Mouse (Mus musculus): Measurements from ENCODE around the gene Zbtb48. TPM values are rescaled to one million over a fixed set of nuclear protein-coding genes. Genes with fewer than 3 reads are reported as not detected.

Gene Zbtb48
- polyA plus RNA-seq, 1 experiment: 7.2 TPM

- no peaks in the 10 kb centered on the region for H3K36me3 ChIP-seq (ENCODE audit: control insufficient read depth, insufficient read depth)
- H3K4me3 ChIP-seq: peak overlapping the region; percentile 61
- TF ChIP-seq MAX (IDR thresholded peaks at IDR 0.05; ENCODE audit: low read depth) (no peak), USF1 (IDR thresholded peaks at IDR 0.05; ENCODE audit: low read depth) (no peak), CEBPB (IDR thresholded peaks at IDR 0.05; ENCODE audit: insufficient read depth, poor library complexity, severe bottlenecking) (no peak), MYOD1 (IDR thresholded peaks at IDR 0.05; ENCODE audit: control insufficient read depth in 1 of 3, insufficient read length in 2 of 3, low read depth in 2 of 3) (peak in 2 of 3 experiments; percentile 20 to 42), SRF (IDR thresholded peaks at IDR 0.05; ENCODE audit: control insufficient read depth, insufficient read length, low read depth) (no peak), MYOG (IDR thresholded peaks at IDR 0.05; ENCODE audit: control insufficient read depth in 1 of 3, insufficient read depth in 1 of 3, insufficient read length in 2 of 3, low read depth in 2 of 3) (peak in 1 of 3 experiments; percentile 30), REST (IDR thresholded peaks at IDR 0.05; ENCODE audit: insufficient read depth, insufficient read length) (no peak)
- peak overlapping the region; percentile 99 for H3K4me2 ChIP-seq (ENCODE audit: low read depth)
- peak overlapping the region; percentile 96 for H3ac ChIP-seq (ENCODE audit: control insufficient read depth, insufficient read length)
- peaks cover 20% of the 10 kb centered on the region for H3K79me2 ChIP-seq (ENCODE audit: control insufficient read depth, insufficient read depth)
- H3K27me3 ChIP-seq (ENCODE audit: control insufficient read depth, insufficient read depth, insufficient read length): no peaks in the 10 kb centered on the region
Measured at GRCm38 (mm10) chr4:152026751-152027508, 541 bp downstream of the Zbtb48 start.

GRCm38 (mm10) chr4:152024525-152024924 is 2.9 kb downstream of the Zbtb48 start:
- no peak overlapping the region for H3K4me3 ChIP-seq
- H3K79me2 ChIP-seq (ENCODE audit: control insufficient read depth, insufficient read depth): peaks cover 20% of the 10 kb centered on the region
- no peak overlapping the region for H3K4me2 ChIP-seq (ENCODE audit: low read depth)
- TF ChIP-seq POLR2A (IDR thresholded peaks at IDR 0.05; ENCODE audit: insufficient read length, low read depth) (no peak), MAX (IDR thresholded peaks at IDR 0.05; ENCODE audit: low read depth) (no peak), E2F4 (IDR thresholded peaks at IDR 0.05; ENCODE audit: insufficient read depth) (no peak), MYOD1 (IDR thresholded peaks at IDR 0.05; ENCODE audit: control insufficient read depth in 1 of 3, insufficient read length in 2 of 3, low read depth in 2 of 3) (no peak), SRF (IDR thresholded peaks at IDR 0.05; ENCODE audit: control insufficient read depth, insufficient read length, low read depth) (no peak), TCF3 (IDR thresholded peaks at IDR 0.05; ENCODE audit: insufficient read length, low read depth) (no peak), MYOG (IDR thresholded peaks at IDR 0.05; ENCODE audit: control insufficient read depth in 1 of 3, insufficient read depth in 1 of 3, insufficient read length in 2 of 3, low read depth in 2 of 3) (no peak), REST (IDR thresholded peaks at IDR 0.05; ENCODE audit: insufficient read depth, insufficient read length) (no peak), CEBPB (IDR thresholded peaks at IDR 0.05; ENCODE audit: insufficient read depth, poor library complexity, severe bottlenecking) (no peak), POLR2AphosphoS2 (IDR thresholded peaks at IDR 0.05; ENCODE audit: insufficient read length, low read depth) (no peak), USF1 (IDR thresholded peaks at IDR 0.05; ENCODE audit: low read depth) (no peak)
- no peaks in the 10 kb centered on the region for H3K27me3 ChIP-seq (ENCODE audit: control insufficient read depth, insufficient read depth, insufficient read length)
- no peak overlapping the region for H3ac ChIP-seq (ENCODE audit: control insufficient read depth, insufficient read length)
- H3K36me3 ChIP-seq (ENCODE audit: control insufficient read depth, insufficient read depth): no peaks in the 10 kb centered on the region

GRCm38 (mm10) chr4:152022506-152022905 is 5.0 kb downstream of the Zbtb48 start:
- no peaks in the 10 kb centered on the region for H3K27me3 ChIP-seq (ENCODE audit: control insufficient read depth, insufficient read depth, insufficient read length)
- H3K4me3 ChIP-seq: no peak overlapping the region
- no peak overlapping the region for H3ac ChIP-seq (ENCODE audit: control insufficient read depth, insufficient read length)
- peaks cover 8% of the 10 kb centered on the region for H3K36me3 ChIP-seq (ENCODE audit: control insufficient read depth, insufficient read depth)
- no peak for TF ChIP-seq E2F4 (IDR thresholded peaks at IDR 0.05; ENCODE audit: insufficient read depth)
- TF ChIP-seq POLR2AphosphoS2 (IDR thresholded peaks at IDR 0.05; ENCODE audit: insufficient read length, low read depth): no peak
- TF ChIP-seq TCF3 (IDR thresholded peaks at IDR 0.05; ENCODE audit: insufficient read length, low read depth): no peak
- no peak for TF ChIP-seq MYOD1 (IDR thresholded peaks at IDR 0.05; ENCODE audit: control insufficient read depth in 1 of 3, insufficient read length in 2 of 3, low read depth in 2 of 3)
- TF ChIP-seq REST (IDR thresholded peaks at IDR 0.05; ENCODE audit: insufficient read depth, insufficient read length): no peak
- TF ChIP-seq SRF (IDR thresholded peaks at IDR 0.05; ENCODE audit: control insufficient read depth, insufficient read length, low read depth): no peak
- no peak for TF ChIP-seq TCF12 (IDR thresholded peaks at IDR 0.05; ENCODE audit: insufficient read depth, poor library complexity, severe bottlenecking)
- no peak for TF ChIP-seq MAX (IDR thresholded peaks at IDR 0.05; ENCODE audit: low read depth)
- H3K79me2 ChIP-seq (ENCODE audit: control insufficient read depth, insufficient read depth): peaks cover 20% of the 10 kb centered on the region
- no peak overlapping the region for H3K4me2 ChIP-seq (ENCODE audit: low read depth)

- no peak overlapping the region for H3K4me3 ChIP-seq
- H3K4me2 ChIP-seq (ENCODE audit: low read depth): no peak overlapping the region
- H3ac ChIP-seq (ENCODE audit: control insufficient read depth, insufficient read length): no peak overlapping the region
- TF ChIP-seq MYOG (IDR thresholded peaks at IDR 0.05; ENCODE audit: control insufficient read depth in 1 of 3, insufficient read depth in 1 of 3, insufficient read length in 2 of 3, low read depth in 2 of 3): no peak
- TF ChIP-seq CEBPB (IDR thresholded peaks at IDR 0.05; ENCODE audit: insufficient read depth, poor library complexity, severe bottlenecking): no peak
- TF ChIP-seq TCF12 (IDR thresholded peaks at IDR 0.05; ENCODE audit: insufficient read depth, poor library complexity, severe bottlenecking): no peak
- TF ChIP-seq POLR2A (IDR thresholded peaks at IDR 0.05; ENCODE audit: insufficient read length, low read depth): no peak
- TF ChIP-seq E2F4 (IDR thresholded peaks at IDR 0.05; ENCODE audit: insufficient read depth): no peak
- TF ChIP-seq REST (IDR thresholded peaks at IDR 0.05; ENCODE audit: insufficient read depth, insufficient read length): no peak
- no peak for TF ChIP-seq USF1 (IDR thresholded peaks at IDR 0.05; ENCODE audit: low read depth)
- no peak for TF ChIP-seq SRF (IDR thresholded peaks at IDR 0.05; ENCODE audit: control insufficient read depth, insufficient read length, low read depth)
- TF ChIP-seq TCF3 (IDR thresholded peaks at IDR 0.05; ENCODE audit: insufficient read length, low read depth): no peak
- no peak for TF ChIP-seq MYOD1 (IDR thresholded peaks at IDR 0.05; ENCODE audit: control insufficient read depth in 1 of 3, insufficient read length in 2 of 3, low read depth in 2 of 3)
- no peak for TF ChIP-seq POLR2AphosphoS2 (IDR thresholded peaks at IDR 0.05; ENCODE audit: insufficient read length, low read depth)
- no peak for TF ChIP-seq MAX (IDR thresholded peaks at IDR 0.05; ENCODE audit: low read depth)
- peaks cover 8% of the 10 kb centered on the region for H3K36me3 ChIP-seq (ENCODE audit: control insufficient read depth, insufficient read depth)
- peaks cover 15% of the 10 kb centered on the region for H3K79me2 ChIP-seq (ENCODE audit: control insufficient read depth, insufficient read depth)
- H3K27me3 ChIP-seq (ENCODE audit: control insufficient read depth, insufficient read depth, insufficient read length): no peaks in the 10 kb centered on the region
Measured at GRCm38 (mm10) chr4:152021568-152022097, 5.8 kb downstream of the Zbtb48 start.

Data from myocyte (in vitro differentiated cells).